Mouse (Mus musculus) left cerebral cortex, postnatal 25 days (tissue): ENCODE data around the gene Cfap206. TPM values are rescaled to one million over a fixed set of nuclear protein-coding genes. Genes with fewer than 3 reads are reported as not detected.

Experiments used
- DNase-seq, 2 experiments: peaks; one replicate each; pipeline ENCODE4 v3.0.0; 2022; ENCODE audit warnings: low spot score in 2 of 2, mixed read lengths in 1 of 2
- intact Hi-C: fragments of 180-260 bp; cut with DNase I; formaldehyde crosslinking; loops from one replicate; pipeline ENCODE4 v1.15.1; 2025
- total RNA-seq, 2 experiments: library from RNA; stranded (reverse); gene quantifications; 2 replicates each; pipeline ENCODE4 v1.2.3; 2021

Cfap206 gene
- total RNA-seq, 2 experiments from 2014 or later: 2.1 to 2.5 TPM

DNA sequence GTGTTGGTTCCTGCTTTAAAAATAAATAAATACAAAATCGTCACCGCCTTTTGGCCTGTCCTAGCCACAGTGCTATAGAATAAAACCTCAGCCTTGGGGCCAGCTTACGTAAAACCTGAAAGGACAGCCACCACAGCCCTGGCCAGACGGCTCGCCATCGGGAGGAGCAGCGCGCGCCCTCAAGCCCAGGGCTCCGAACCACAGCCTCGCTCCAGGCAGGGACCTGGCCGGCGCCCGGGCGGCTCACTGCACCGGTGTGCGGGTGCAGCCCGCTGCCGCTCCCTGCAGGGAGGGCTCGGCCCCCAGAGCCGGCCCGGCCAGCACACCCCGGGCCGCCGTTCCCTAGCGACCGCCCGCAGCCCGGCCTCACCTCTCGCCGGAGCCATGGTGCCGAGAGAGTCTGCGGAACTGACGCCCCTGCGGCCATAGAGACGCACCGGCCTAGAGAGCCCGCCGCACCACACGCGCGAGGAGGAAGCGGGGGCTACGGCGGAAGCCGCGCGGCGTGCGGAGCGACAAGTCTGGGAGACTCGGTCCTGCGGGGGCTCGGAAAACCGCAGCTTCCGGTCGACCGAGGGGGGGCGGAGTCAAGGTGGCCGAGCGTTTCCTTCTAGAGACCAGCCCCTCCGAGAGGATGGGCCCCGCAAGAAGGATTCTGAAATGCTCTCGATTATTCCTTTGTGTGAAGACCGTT, 43.0 kb downstream of the Cfap206 start, which contains the start of gene Slc35a1:
Gene Slc35a1 (minus strand): TSS at position 565 of the 694 bp plus-strand sequence.
- peak; percentile 93 to 97 for DNase-seq
- intact Hi-C loops: loop anchor here (1.0 to 10.0 kb wide), 4 partner anchors 72 to 235 kb away; partner anchors contain the start of genes Smim8 and Zfp292

- no peak for DNase-seq
- intact Hi-C loops: loop anchor here (10.0 kb wide), 1 partner anchor 204 kb away; the partner anchor contains the start of gene Zfp292
Measured at GRCm38 (mm10) chr4:34680530-34680929, 49.5 kb downstream of the Cfap206 start.

DNA sequence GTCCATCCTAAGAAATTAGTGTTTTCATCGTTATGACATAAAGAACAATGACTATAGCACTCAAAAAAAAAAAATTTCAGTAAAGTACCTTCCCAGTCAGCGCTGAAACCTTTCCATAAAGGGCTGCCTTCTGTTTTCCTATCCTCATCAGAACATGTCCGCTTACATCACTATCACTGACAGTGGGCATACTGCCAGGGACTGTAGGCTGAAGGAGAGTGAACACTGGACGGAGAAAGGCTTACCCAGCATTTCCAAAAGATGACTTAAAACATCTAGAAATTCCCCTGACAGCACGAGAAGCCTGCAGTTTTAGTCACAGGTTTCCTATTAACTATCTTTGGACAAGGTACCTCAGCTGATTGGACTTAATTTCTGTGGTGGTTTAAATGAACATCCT, 56.3 kb downstream of the Cfap206 start:
- DNase-seq: no peak
- intact Hi-C loops: no loop called here

GRCm38 (mm10) chr4:34667923-34668322, 62.1 kb downstream of the Cfap206 start:
- DNase-seq: no peak

GRCm38 (mm10) chr4:34661927-34662326, 68.1 kb downstream of the Cfap206 start:
- peak in 1 of 2 experiments; percentile 55 for DNase-seq
- intact Hi-C loops: no loop called here

More at GRCm38 (mm10) chr4:34667923-34668322, 62.1 kb downstream of the Cfap206 start:
- intact Hi-C loops: no loop called here

DNA sequence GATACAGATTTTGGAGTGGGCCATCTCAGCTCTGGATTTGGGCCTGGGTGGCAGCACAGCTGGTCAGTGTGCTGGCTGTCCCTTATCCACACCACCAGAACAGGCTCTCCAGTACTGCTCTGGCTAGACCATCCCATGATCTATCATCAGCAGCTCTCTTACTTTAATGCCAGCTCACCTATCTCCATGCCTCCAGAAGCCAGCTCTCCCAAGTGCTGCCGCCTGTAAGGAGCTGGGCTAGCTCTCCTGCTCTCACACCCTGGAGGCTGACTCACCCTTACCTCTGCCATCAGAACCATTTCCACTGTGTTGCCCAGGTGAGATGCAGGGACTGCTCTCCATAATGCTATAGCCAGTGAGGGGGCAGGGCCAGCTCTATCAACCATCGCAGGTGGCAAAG, 68.5 kb downstream of the Cfap206 start:
- intact Hi-C loops: no loop called here
- no peak for DNase-seq

GRCm38 (mm10) chr4:34659012-34659411, 71.0 kb downstream of the Cfap206 start:
- no peak for DNase-seq
- intact Hi-C loops: no loop called here

- intact Hi-C loops: no loop called here
- no peak for DNase-seq
Measured at GRCm38 (mm10) chr4:34656101-34656500, 73.9 kb downstream of the Cfap206 start.

GRCm38 (mm10) chr4:34653179-34653578, 76.8 kb downstream of the Cfap206 start:
- intact Hi-C loops: no loop called here
- no peak for DNase-seq

- intact Hi-C loops: no loop called here
- DNase-seq: no peak
Measured at GRCm38 (mm10) chr4:34644779-34645178, 85.2 kb downstream of the Cfap206 start.

DNA sequence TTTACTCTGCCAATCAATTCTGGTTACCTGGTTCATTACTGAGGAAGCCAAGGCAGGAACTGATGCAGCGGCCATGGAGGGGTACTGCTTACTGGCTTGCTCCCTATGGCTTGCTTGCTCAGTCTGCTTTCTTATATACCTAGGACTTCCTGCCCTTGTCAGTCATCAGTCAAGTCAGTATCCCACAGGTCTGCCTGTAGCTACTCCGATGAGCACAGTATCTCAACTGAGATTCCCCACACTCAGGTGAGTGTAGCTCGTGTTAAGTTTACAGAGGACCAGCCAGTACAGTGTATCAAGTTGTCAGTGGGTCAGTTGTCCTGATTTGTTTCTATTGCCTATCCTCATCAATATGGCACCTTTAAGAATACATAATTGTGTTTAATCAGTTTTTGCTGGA, 89.3 kb downstream of the Cfap206 start:
- no peak for DNase-seq
- intact Hi-C loops: no loop called here

DNA sequence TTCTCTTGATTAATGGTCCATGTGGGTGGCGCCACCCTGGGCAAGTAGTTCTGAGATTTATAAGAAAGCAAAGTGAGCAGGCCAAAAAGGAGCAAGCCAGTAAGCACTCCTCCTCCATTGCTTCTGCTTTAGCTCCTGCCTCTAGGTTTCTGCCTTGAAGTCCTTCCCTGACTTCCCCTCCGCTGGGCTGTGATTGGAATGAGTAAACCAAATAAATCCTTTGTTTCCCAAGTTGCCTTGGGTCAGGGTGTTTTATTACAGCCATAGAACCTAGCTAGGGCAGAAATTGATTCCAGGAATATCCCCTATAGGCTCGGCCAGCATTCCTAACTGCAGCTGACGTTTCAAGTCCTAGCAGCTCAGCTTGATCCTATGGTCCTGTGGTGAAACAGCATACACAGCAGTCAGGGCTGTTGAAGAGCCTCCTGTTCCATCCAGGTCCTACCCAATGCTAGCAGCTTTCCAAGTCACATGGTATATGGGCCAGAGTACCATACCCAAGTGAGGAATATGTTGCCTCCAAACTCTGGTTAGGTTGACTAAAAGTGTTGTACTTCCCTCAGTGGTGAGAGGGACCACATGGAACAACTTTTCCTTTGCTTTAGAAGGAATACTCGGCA, 90.2 kb downstream of the Cfap206 start:
- intact Hi-C loops: no loop called here
- no peak for DNase-seq

Other genes with a start within 250 kb of the Cfap206 start
- 100 to 1,000 TPM; 103 to 114 TPM for gene Akirin2, start 179.3 kb downstream of the Cfap206 start, total RNA-seq
- 10 to 100 TPM; 38.5 TPM for gene Orc3, start 115.3 kb downstream of the Cfap206 start, total RNA-seq
- gene Rars2, start 115.2 kb downstream of the Cfap206 start, total RNA-seq: 10 to 100 TPM; 27.5 to 32.4 TPM
- 10 to 100 TPM; 19.6 to 22.6 TPM for gene Slc35a1, start 42.8 kb downstream of the Cfap206 start, total RNA-seq
- gene Gm136, start 26.1 kb upstream of the Cfap206 start, total RNA-seq: not detected
- 10 to 100 TPM; 19.5 to 24.3 TPM for gene Smim8, start 48.2 kb upstream of the Cfap206 start, total RNA-seq
- 10 to 100 TPM; 26.5 to 26.7 TPM for gene Zfp292, start 152.8 kb upstream of the Cfap206 start, total RNA-seq
- not detected for gene Cga, start 163.6 kb upstream of the Cfap206 start, total RNA-seq